Mouse (Mus musculus) CD4-positive, CD25-positive, alpha-beta regulatory T cell, adult 9 weeks (primary cell): ENCODE data around the gene Gm12169. TPM values are rescaled to one million over a fixed set of nuclear protein-coding genes. Genes with fewer than 3 reads are reported as not detected.

Experiments
- polyA plus RNA-seq: library from polyadenylated mRNA; unstranded; fragments of 100-300 nt; shearing (Covaris generic); gene quantifications from one replicate; pipeline ENCODE4 v1.2.1, GENCODE M21; 2017

The Gm12169 gene
- polyA plus RNA-seq, result not detected

GRCm38 (mm10) chr11:46523912-46524311 is at the start of gene Gm12169:
TSS of gene Gm12169 (plus strand) at chr11:46524212.

GRCm38 (mm10) chr11:46571327-46571726 is 47.3 kb downstream of the Gm12169 start, which contains the start of gene BC053393:
TSS of gene BC053393 (plus strand) at chr11:46571536.

Other genes with a start within 250 kb of the Gm12169 start
- 169 TPM for gene Cyfip2, start 211.4 kb upstream of the Gm12169 start, polyA plus RNA-seq
- gene Itk, start 134.7 kb upstream of the Gm12169 start, polyA plus RNA-seq, result 366 TPM
- gene Fam71b, start 127.7 kb upstream of the Gm12169 start, polyA plus RNA-seq, result 0.25 TPM
- 41.1 TPM for gene Med7, start 87.3 kb upstream of the Gm12169 start, polyA plus RNA-seq
- 2.5 TPM for gene Havcr2, start 69.3 kb upstream of the Gm12169 start, polyA plus RNA-seq
- not detected for gene BC053393, start 47.3 kb downstream of the Gm12169 start, polyA plus RNA-seq
- not detected for gene Dppa1, start 105.0 kb downstream of the Gm12169 start, polyA plus RNA-seq
- gene Timd2, start 182.8 kb downstream of the Gm12169 start, polyA plus RNA-seq, result not detected
- gene Havcr1, start 210.9 kb downstream of the Gm12169 start, polyA plus RNA-seq, result not detected